Mouse (Mus musculus) bone marrow macrophage, adult 2 months (primary cell): ENCODE measurements around the gene Dennd2c.

Experiments
- CTCF ChIP-seq: IDR thresholded peaks from 2 replicates; pipeline ENCODE4 v1.5.1; 2012; ENCODE audit warnings: low read depth, mild to moderate bottlenecking, low read length, moderate library complexity
- POLR2A ChIP-seq: IDR thresholded peaks from 2 replicates; pipeline ENCODE4 v1.6.1; 2012; ENCODE audit warnings: mild to moderate bottlenecking, low read depth, low read length, borderline replicate concordance

DNA sequence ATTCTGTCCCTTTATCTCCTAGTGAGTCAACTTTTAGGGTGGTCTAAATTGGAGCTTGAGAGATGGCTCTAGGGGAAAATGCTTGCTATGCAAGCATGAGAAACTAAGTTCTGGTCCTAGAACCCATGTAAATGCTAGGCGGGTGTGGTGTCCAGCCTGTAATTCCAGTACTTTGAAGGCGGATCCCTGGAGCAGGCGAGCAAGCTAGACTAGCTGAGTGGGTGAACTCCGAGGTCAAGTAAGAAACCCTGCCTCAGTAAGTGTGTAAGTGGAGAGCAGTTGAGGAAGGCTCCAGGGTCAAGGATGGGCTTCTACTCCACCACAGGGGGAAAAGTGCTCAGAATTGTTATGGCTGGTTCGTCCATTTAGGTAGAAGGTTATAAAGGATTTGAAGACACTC is 25.3 kb downstream of the Dennd2c start:
- no peak for TF ChIP-seq POLR2A
- TF ChIP-seq CTCF, result no peak
